Mouse (Mus musculus): ENCODE results near the gene Cd68. TPM values are rescaled to one million over a fixed set of nuclear protein-coding genes. Genes with fewer than 3 reads are reported as not detected.
A peak's percentile ranks its signal among the peaks of the same experiment; 100 is the strongest.
"Not testable (repeated sequence)": the region's sequence is repeated elsewhere in the genome, so short reads cannot be mapped to it uniquely, and the experiment has no call there.

Cd68 gene
- polyA plus RNA-seq, 1 experiment from 2014 or later, result 7.0 TPM

DNA sequence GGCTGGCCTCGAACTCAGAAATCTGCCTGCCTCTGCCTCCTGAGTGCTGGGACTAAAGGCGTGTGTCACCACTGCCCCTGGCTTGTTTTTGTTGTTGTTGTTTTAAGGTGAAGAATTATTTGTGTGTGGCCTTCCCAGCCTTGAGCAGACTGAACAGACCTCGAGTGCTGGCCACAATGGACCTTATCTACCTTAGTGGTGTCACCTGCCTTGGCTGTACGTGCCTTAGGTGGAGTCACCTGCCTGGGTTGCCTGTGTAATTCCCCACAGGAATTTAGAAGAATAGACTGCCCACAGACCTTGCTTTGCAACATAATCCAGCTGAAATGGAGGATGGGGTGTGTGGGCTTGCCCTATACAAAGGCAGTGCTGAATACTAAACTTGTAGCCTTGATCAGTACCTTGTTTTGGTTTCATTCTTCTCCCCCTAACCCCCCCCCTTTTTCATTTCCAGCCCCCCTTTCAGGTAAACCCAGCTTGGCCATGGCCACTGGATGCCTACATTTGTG lies 42.0 kb upstream of the Cd68 start:
- Histone ChIP-seq H3K4me1 (ENCODE audit: control insufficient read depth, insufficient read depth, low read length) (no peaks in the 10 kb centered on the region), H3K27ac (ENCODE audit: low read depth, low read length) (no peak overlapping the region), H3K9ac (ENCODE audit: low read length) (no peak overlapping the region), H3K4me2 (no peak overlapping the region), H3K36me3 (ENCODE audit: control insufficient read depth, insufficient read depth, low read length) (no peaks in the 10 kb centered on the region), H3K4me3 (ENCODE audit: low read depth, low read length) (no peak overlapping the region), H3K27me3 (ENCODE audit: control insufficient read depth, insufficient read depth, low read length) (no peaks in the 10 kb centered on the region), H3K9me3 (ENCODE audit: control insufficient read depth, low read length) (no peaks in the 10 kb centered on the region)
- peak; percentile 33 for DNase-seq (ENCODE audit: low spot score, missing footprints)
- 87% methylated on average over 4 of the region's 4 CpGs for WGBS
- ATAC-seq (ENCODE audit: low FRiP score), result no peak

DNA sequence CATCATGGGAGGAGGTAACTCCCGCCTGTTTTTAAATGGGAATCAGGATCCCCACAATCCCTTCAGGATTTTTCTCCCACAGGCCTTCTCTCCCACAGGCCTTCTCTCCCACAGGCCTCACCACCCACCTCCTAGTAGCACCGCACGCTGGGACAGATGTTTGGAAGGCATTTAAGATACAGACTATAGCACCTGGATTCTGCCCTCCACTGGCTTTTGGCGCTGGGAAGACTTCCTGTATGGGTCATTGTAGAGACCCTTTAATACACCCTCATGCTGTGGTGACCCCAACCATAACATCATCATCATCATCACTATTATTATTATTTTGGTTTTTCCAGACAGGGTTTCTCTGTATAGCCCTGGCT lies 41.5 kb upstream of the Cd68 start:
- DNase-seq (ENCODE audit: low spot score, missing footprints) (peak; percentile 76), ATAC-seq (ENCODE audit: low FRiP score) (no peak)
- H3K27ac ChIP-seq (ENCODE audit: low read depth, low read length), result no peak overlapping the region
- no peak overlapping the region for H3K4me3 ChIP-seq (ENCODE audit: low read depth, low read length)
- no peaks in the 10 kb centered on the region for H3K36me3 ChIP-seq (ENCODE audit: control insufficient read depth, insufficient read depth, low read length)
- no peak overlapping the region for H3K9ac ChIP-seq (ENCODE audit: low read length)
- no peak overlapping the region for H3K4me2 ChIP-seq
- WGBS, result 90% methylated on average over 4 of the region's 4 CpGs
- H3K27me3 ChIP-seq (ENCODE audit: control insufficient read depth, insufficient read depth, low read length), result no peaks in the 10 kb centered on the region
- no peaks in the 10 kb centered on the region for H3K4me1 ChIP-seq (ENCODE audit: control insufficient read depth, insufficient read depth, low read length)
- no peaks in the 10 kb centered on the region for H3K9me3 ChIP-seq (ENCODE audit: control insufficient read depth, low read length)

DNA sequence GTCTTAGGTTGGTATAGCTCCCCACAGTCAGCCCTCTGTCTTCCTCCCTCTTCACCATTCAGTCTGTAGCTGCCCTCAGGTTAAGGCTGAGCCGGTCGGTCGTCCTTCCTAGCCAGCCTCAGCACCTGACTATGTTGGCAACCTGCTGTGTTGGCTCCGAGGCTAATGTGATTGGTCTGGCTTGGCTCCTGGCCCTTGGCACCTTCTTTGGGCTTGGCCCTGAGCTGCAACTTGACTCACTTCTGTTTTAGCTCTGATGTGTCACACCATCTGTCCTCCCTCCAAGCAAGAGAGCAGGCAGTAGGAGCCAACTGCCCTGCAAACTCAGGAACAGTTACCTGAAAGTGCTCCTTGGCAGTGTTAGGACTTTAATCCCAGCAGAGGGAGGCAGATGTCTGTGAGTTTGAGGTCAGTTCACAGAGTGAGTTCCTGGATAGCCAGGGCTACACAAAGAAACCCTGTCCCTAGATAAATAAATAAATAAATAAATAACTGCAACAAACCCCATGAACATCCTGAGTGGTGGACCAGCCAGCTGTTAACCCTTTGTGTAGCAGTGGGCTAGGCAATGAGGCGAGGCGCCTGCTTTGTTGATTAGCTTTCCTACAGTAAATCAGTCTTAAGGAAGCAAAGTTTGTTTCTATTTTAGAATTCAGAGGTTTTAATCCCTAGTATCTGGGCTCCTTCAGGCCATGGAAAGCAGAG lies 41.0 kb upstream of the Cd68 start:
- 50% methylated on average over 6 of the region's 6 CpGs for WGBS
- ATAC-seq (ENCODE audit: low FRiP score), result no peak
- Histone ChIP-seq H3K9ac (ENCODE audit: low read length) (no peak overlapping the region), H3K27me3 (ENCODE audit: control insufficient read depth, insufficient read depth, low read length) (no peaks in the 10 kb centered on the region), H3K4me3 (ENCODE audit: low read depth, low read length) (no peak overlapping the region), H3K4me2 (no peak overlapping the region), H3K27ac (ENCODE audit: low read depth, low read length) (no peak overlapping the region), H3K36me3 (ENCODE audit: control insufficient read depth, insufficient read depth, low read length) (no peaks in the 10 kb centered on the region), H3K9me3 (ENCODE audit: control insufficient read depth, low read length) (no peaks in the 10 kb centered on the region), H3K4me1 (ENCODE audit: control insufficient read depth, insufficient read depth, low read length) (no peaks in the 10 kb centered on the region)
- peak; percentile 86 for DNase-seq (ENCODE audit: low spot score, missing footprints)

DNA sequence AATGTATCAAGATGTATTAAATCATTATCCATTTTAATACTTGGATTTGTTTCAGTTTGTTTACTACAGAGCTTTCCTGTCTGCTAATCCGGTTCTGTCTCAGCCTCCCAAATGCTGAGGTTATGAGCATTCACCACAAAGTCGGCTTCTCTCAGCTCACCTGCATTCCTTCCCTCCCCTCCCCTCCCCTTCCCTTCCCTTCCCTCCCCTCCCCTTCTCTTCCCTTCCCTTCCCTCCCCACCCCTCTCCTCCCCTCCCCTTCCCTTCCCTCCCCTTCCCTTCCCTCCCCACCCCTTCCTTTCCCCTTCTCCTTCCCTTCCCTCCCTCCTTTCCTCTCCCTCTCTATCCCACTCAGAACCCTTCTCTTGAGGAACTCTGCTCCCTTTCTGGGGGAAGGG lies 38.7 kb upstream of the Cd68 start:
- H3K9ac ChIP-seq (ENCODE audit: low read length), result no peak overlapping the region
- H3K4me3 ChIP-seq (ENCODE audit: low read depth, low read length), result no peak overlapping the region
- no peaks in the 10 kb centered on the region for H3K4me1 ChIP-seq (ENCODE audit: control insufficient read depth, insufficient read depth, low read length)
- H3K9me3 ChIP-seq (ENCODE audit: control insufficient read depth, low read length), result no peaks in the 10 kb centered on the region
- no peaks in the 10 kb centered on the region for H3K27me3 ChIP-seq (ENCODE audit: control insufficient read depth, insufficient read depth, low read length)
- no peaks in the 10 kb centered on the region for H3K36me3 ChIP-seq (ENCODE audit: control insufficient read depth, insufficient read depth, low read length)
- H3K4me2 ChIP-seq, result no peak overlapping the region
- no peak for ATAC-seq (ENCODE audit: low FRiP score)
- no peak for DNase-seq (ENCODE audit: low spot score, missing footprints)
- WGBS, result 49% methylated on average over 2 of the region's 2 CpGs
- H3K27ac ChIP-seq (ENCODE audit: low read depth, low read length), result no peak overlapping the region

DNA sequence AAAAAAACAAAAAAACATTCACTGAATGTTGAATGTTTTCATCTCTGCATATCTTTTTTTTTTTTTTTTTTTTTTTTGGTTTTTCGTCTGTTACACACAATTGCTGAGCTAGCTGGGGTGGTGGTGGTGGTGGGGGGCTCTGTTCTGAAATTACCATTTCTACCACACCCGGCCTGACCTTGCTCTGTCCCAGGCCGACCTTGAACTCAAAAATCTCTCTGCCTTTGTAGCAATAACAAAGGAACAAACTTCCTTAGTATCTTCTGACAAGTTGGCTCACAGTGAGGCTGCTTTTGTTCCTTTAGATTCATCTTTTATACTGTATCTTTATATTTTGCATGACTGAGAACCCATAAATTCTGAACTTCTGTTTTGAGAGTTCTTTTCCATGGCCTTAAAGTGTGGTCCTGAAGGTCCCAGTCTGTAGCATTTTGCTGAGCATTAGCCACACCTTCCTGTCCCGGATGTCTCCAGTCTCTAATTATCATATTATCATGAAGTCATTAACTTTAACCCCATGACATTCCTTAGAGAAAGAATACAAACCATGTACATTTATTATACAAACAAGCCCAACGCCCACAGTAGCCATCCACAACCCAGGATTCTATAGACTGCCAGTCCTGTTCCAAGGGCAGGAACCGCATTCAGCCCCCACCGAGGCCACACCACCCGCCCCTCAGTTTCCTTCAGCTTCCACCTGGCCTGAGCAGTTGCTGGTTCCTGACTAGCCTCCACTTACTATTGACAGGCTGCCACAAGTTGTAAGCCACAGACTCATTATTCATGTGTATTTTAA lies 38.1 kb upstream of the Cd68 start:
- DNase-seq (ENCODE audit: low spot score, missing footprints), result peak; percentile 45
- Histone ChIP-seq H3K4me1 (ENCODE audit: control insufficient read depth, insufficient read depth, low read length) (no peaks in the 10 kb centered on the region), H3K4me2 (no peak overlapping the region), H3K27ac (ENCODE audit: low read depth, low read length) (no peak overlapping the region), H3K9me3 (ENCODE audit: control insufficient read depth, low read length) (no peaks in the 10 kb centered on the region), H3K9ac (ENCODE audit: low read length) (no peak overlapping the region), H3K27me3 (ENCODE audit: control insufficient read depth, insufficient read depth, low read length) (no peaks in the 10 kb centered on the region), H3K4me3 (ENCODE audit: low read depth, low read length) (no peak overlapping the region), H3K36me3 (ENCODE audit: control insufficient read depth, insufficient read depth, low read length) (no peaks in the 10 kb centered on the region)
- 73% methylated on average over 8 of the region's 8 CpGs for WGBS
- ATAC-seq (ENCODE audit: low FRiP score), result no peak

DNA sequence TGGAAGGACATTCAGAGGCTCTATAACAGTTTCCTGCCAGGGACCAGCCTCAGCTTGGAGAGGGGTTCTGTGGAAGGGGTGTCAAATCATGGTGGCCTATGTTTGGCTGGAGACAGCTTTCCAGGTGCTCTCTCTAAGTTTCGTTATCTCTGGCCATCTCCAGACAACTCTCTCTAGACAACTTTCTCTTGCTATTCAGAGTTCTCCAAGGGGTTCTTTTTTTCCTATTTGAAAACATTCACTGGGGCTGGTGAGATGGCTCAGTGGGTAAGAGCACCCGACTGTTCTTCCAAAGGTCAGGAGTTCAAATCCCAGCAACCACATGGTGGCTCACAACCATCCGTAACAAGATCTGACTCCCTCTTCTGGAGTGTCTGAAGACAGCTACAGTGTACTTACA lies 37.4 kb upstream of the Cd68 start:
- not testable (repeated sequence) for H3K27me3 ChIP-seq (ENCODE audit: control insufficient read depth, insufficient read depth, low read length); H3K9me3 ChIP-seq (ENCODE audit: control insufficient read depth, low read length); H3K36me3 ChIP-seq (ENCODE audit: control insufficient read depth, insufficient read depth, low read length); H3K4me3 ChIP-seq (ENCODE audit: low read depth, low read length); ATAC-seq (ENCODE audit: low FRiP score); H3K9ac ChIP-seq (ENCODE audit: low read length); H3K4me1 ChIP-seq (ENCODE audit: control insufficient read depth, insufficient read depth, low read length); H3K27ac ChIP-seq (ENCODE audit: low read depth, low read length); H3K4me2 ChIP-seq
- peak; percentile 64 for DNase-seq (ENCODE audit: low spot score, missing footprints)
- 78% methylated on average over 2 of the region's 3 CpGs for WGBS

- not testable (repeated sequence) for H3K36me3 ChIP-seq (ENCODE audit: control insufficient read depth, insufficient read depth, low read length); H3K4me1 ChIP-seq (ENCODE audit: control insufficient read depth, insufficient read depth, low read length); H3K4me2 ChIP-seq
Measured at GRCm38 (mm10) chr11:69702886-69703285, 36.9 kb upstream of the Cd68 start.

GRCm38 (mm10) chr11:69699595-69699994 lies 33.6 kb upstream of the Cd68 start:
- Histone ChIP-seq H3K27ac (ENCODE audit: low read depth, low read length) (no peak overlapping the region), H3K27me3 (ENCODE audit: control insufficient read depth, insufficient read depth, low read length) (no peaks in the 10 kb centered on the region), H3K9ac (ENCODE audit: low read length) (no peak overlapping the region), H3K4me2 (no peak overlapping the region), H3K36me3 (ENCODE audit: control insufficient read depth, insufficient read depth, low read length) (no peaks in the 10 kb centered on the region), H3K4me3 (ENCODE audit: low read depth, low read length) (no peak overlapping the region), H3K4me1 (ENCODE audit: control insufficient read depth, insufficient read depth, low read length) (peaks cover 5% of the 10 kb centered on the region; the same call in 1 of the 2 replicates), H3K9me3 (ENCODE audit: control insufficient read depth, low read length) (no peaks in the 10 kb centered on the region)
- no peak for ATAC-seq (ENCODE audit: low FRiP score)
- DNase-seq (ENCODE audit: low spot score, missing footprints), result peak; percentile 14
- WGBS, result 86% methylated on average over 1 of the region's 1 CpGs

More at GRCm38 (mm10) chr11:69702886-69703285, 36.9 kb upstream of the Cd68 start:
- peak; percentile 69 for DNase-seq (ENCODE audit: low spot score, missing footprints)
- H3K27ac ChIP-seq (ENCODE audit: low read depth, low read length); H3K9ac ChIP-seq (ENCODE audit: low read length); H3K27me3 ChIP-seq (ENCODE audit: control insufficient read depth, insufficient read depth, low read length); H3K4me3 ChIP-seq (ENCODE audit: low read depth, low read length); H3K9me3 ChIP-seq (ENCODE audit: control insufficient read depth, low read length); ATAC-seq (ENCODE audit: low FRiP score): not testable (repeated sequence)
- whole genome bisulfite sequencing, result 92% methylated on average over 10 of the region's 10 CpGs

DNA sequence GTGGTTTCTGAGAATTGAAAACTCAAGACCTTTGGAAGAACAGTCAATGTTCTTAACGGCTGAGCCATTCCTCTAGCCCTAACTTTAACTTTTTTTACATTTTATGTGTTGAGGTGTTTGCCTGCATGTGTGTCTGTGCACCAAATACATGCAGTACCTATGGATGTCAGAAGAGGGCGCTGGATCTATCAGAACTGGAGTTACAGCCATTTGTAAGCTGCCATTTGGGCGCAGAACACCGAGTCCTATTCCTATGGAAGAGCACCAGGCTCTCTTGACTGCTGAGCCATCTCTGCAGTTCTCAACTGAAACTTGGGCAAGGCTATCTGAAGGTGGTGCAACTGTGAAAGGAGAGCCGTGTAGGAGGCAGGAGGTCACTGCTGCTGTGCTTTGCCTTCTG lies 32.6 kb upstream of the Cd68 start:
- no peaks in the 10 kb centered on the region for H3K36me3 ChIP-seq (ENCODE audit: control insufficient read depth, insufficient read depth, low read length)
- H3K27ac ChIP-seq (ENCODE audit: low read depth, low read length), result no peak overlapping the region
- H3K4me3 ChIP-seq (ENCODE audit: low read depth, low read length), result no peak overlapping the region
- no peaks in the 10 kb centered on the region for H3K27me3 ChIP-seq (ENCODE audit: control insufficient read depth, insufficient read depth, low read length)
- H3K4me1 ChIP-seq (ENCODE audit: control insufficient read depth, insufficient read depth, low read length), result peaks cover 5% of the 10 kb centered on the region; the same call in 1 of the 2 replicates
- no peak for ATAC-seq (ENCODE audit: low FRiP score)
- no peaks in the 10 kb centered on the region for H3K9me3 ChIP-seq (ENCODE audit: control insufficient read depth, low read length)
- WGBS, result 74% methylated on average over 5 of the region's 5 CpGs
- no peak overlapping the region for H3K9ac ChIP-seq (ENCODE audit: low read length)
- no peak overlapping the region for H3K4me2 ChIP-seq
- DNase-seq (ENCODE audit: low spot score, missing footprints), result peak; percentile 65

Measured in midbrain, embryonic 11.5 days (tissue).